Mouse (Mus musculus): ENCODE measurements around the gene Ndufaf3.

DNA sequence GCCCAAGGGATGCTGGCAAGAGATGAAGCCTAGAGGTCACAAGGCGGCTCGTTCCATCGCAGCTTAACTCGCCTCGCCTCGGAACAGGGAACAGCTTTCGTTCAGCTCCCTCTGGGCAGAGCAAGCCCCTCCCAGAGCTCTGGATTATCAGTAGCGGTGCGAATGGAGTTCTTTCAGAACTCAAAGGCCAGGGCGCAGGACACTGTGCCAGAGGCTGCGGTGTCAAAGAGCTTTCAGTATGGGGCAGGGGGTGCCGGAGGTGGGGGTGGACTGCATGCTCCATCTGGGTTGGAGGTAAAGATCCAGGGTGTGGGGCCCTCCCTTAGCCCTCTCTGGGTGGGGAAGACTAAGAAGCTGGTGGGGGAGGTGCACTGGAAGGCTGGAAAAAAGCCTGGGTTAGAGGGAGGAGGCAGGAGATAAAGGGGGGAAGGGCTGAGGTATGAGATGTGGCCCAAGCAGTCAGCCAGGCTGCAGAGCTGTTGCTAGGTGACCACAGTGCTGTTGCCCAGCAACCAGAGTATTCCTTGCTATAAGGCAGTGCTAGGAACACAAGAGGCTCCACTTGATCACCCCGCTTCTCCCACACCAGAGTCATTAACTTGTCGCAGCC is 20.4 kb upstream of the Ndufaf3 start:
- no peak for TF ChIP-seq EP300 (optimal IDR thresholded peaks at IDR 0.05)
- no peak for TF ChIP-seq CTCF (IDR thresholded peaks at IDR 0.05; ENCODE audit: low read depth)

Measured in stomach, postnatal 0 days (tissue).